Mouse (Mus musculus): Measurements from ENCODE around the gene Tpsg1. TPM values are rescaled to one million over a fixed set of nuclear protein-coding genes. Genes with fewer than 3 reads are reported as not detected.

Gene Tpsg1
- not detected in 2 replicates for total RNA-seq (2017)

DNA sequence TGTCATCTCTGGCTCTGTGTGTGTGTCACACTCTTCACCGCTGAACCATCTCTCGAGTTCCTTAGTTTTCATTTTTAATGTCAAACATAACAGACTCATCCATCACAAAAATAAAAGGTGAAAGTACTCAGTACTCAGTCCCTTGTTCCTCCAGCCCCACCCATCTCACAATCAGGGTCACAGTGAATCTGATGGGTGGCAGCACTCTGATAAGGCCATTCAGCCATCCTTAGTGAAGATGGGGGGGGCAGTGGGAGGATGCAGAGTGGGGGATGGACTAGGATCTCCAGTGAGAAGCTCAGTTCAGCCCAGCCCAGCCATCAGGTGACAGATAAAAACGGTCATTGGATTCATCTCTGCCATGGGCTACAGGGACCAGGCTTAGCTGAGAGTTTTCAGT is at the start of gene Tpsg1:
Tpsg1 (plus strand) TSS at position 301 of the 400 bp plus-strand sequence.
- no peak for ATAC-seq (replicated peaks in 1 of 2; ENCODE audit: insufficient read depth in 1 of 2, low FRiP score in 2 of 2, low TSS enrichment in 1 of 2, low read depth in 1 of 2, poor library complexity in 2 of 2, severe bottlenecking in 2 of 2)

DNA sequence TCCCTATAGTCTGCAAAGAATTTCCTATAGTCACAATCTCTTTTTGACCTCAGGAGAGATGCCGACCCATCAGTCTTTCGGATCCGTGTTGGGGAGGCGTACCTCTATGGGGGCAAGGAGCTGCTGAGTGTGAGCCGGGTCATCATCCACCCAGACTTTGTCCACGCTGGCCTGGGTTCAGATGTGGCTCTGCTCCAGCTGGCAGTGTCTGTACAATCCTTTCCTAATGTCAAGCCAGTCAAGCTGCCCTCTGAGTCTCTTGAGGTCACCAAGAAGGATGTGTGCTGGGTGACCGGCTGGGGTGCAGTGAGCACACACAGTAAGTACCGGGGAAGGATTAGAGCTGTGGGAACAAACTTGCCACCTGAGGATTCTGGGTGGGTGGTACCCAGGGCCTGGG is 48.3 kb upstream of the Tpsg1 start:
- no peak for ATAC-seq (replicated peaks in 1 of 2; ENCODE audit: insufficient read depth in 1 of 2, low FRiP score in 2 of 2, low TSS enrichment in 1 of 2, low read depth in 1 of 2, poor library complexity in 2 of 2, severe bottlenecking in 2 of 2)

DNA sequence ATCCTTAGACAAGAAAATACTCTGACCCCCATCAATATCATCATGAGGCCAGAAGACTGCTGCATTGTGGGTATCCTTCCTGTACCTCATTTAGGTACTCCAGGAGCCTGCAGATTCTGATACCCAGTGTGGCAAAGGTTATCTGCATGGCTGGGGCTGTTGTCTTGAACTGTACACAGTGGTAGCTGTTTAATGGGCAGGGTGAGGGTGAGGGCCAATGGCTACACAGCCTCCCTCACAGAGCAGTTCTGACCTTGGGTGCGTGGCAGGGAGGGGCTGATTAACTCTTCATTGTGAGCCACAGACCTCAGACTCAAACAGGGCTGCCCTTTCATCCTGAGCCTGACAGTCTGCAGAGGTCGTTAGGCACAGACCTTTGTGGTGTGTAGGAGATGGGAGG is 46.1 kb upstream of the Tpsg1 start:
- no peak for ATAC-seq (replicated peaks in 1 of 2; ENCODE audit: insufficient read depth in 1 of 2, low FRiP score in 2 of 2, low TSS enrichment in 1 of 2, low read depth in 1 of 2, poor library complexity in 2 of 2, severe bottlenecking in 2 of 2)

DNA sequence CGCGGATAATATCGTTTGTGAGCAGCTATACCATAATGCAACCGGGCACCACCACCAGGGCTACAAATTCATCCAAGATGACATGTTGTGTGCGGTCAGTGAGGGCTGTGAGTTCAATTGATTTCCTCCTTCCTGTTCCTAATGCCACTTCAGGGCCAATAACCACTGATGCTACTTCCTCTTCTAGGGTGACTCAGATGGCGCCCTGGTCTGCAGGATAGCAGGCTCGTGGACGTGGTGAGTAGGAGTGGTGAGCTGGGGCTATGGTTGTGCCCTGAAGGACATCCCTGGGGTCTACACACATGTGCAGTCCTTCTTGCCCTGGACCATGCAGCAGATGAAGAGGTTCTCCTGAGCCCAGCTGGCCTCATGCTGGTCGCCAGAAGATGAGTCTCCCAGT is 36.8 kb upstream of the Tpsg1 start:
- ATAC-seq (replicated peaks in 1 of 2; ENCODE audit: insufficient read depth in 1 of 2, low FRiP score in 2 of 2, low TSS enrichment in 1 of 2, low read depth in 1 of 2, poor library complexity in 2 of 2, severe bottlenecking in 2 of 2): peak; percentile 55 to 58; a peak in 3 of 4 replicates

DNA sequence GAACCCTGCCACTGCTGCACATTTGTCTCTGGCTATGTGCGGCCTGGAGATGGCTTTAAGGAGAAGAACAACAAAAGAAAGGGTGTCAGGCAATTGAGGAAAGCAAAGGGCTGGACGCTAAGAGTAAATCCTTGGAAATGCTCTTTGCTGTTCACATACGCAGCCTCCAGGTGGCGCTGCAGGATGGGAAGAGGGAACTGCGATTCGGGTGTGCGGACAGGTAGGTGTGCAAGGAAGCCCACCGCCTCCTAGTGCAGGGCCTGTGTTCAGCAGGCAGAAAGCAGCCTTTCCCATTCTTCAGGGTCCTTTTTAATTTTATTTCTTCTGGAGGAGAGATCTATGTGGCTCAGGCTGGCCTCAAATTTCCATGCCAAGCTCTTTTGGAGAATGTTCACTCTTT is 35.1 kb upstream of the Tpsg1 start:
- peak; percentile 44 to 46; a peak in 2 of 4 replicates for ATAC-seq (replicated peaks in 1 of 2; ENCODE audit: insufficient read depth in 1 of 2, low FRiP score in 2 of 2, low TSS enrichment in 1 of 2, low read depth in 1 of 2, poor library complexity in 2 of 2, severe bottlenecking in 2 of 2)

DNA sequence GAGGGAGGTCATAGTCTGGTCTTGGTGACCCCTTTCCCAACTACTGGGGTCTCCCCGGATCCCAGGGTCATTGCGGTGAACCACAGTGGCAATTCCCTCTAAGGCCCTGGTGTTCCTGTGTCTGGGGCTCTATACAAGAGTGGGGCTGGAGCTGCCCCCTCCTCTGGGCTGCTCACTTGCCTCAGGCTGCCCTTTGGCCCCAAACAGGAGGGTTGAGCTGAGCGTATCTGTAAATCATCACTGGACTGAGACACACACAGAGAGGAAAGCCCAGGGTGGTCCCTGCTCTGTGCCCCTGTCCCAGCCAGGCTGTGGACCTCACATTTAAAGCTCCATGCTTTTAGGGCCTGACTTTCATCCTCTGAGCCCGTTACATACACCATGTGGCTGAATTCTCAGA is 30.9 kb upstream of the Tpsg1 start:
- no peak for ATAC-seq (replicated peaks in 1 of 2; ENCODE audit: insufficient read depth in 1 of 2, low FRiP score in 2 of 2, low TSS enrichment in 1 of 2, low read depth in 1 of 2, poor library complexity in 2 of 2, severe bottlenecking in 2 of 2)

DNA sequence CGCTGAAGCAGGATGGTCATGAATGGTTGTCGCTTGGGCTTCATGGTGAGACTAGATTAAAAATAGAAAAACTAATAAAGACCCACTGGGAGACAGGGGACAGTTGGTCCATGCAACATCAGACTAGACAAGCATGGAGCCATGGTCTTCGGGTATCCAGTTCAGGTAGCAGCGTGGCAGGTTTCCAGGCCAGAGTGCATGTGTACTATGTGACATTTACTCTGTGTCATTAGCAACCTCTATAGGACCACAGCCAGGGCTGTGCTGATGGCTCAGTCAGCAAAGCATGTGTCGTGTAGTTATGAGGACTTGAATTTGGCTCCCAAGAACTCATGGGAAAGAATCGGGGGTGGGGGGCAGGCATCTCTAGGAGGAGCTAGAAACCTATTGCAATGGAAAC is 29.1 kb upstream of the Tpsg1 start:
- ATAC-seq (replicated peaks in 1 of 2; ENCODE audit: insufficient read depth in 1 of 2, low FRiP score in 2 of 2, low TSS enrichment in 1 of 2, low read depth in 1 of 2, poor library complexity in 2 of 2, severe bottlenecking in 2 of 2): no peak

DNA sequence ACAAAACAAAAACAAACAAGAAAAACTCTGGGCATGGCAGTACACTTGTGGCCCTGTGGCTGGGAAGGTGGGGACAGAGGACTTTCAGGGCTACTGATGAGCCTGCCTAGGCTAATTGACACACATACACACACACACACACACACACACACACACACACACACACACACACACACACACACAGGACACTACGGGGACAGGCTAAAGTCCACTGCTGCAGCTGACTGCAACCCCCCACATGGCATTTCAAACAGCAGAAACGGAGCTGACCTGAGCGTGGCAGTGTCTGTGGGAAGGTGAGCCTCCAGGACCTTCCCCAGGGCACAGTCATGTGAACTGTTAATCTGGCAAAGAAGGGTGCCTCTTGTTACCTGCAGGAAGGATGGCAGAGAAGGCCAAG is 27.6 kb upstream of the Tpsg1 start:
- ATAC-seq (replicated peaks in 1 of 2; ENCODE audit: insufficient read depth in 1 of 2, low FRiP score in 2 of 2, low TSS enrichment in 1 of 2, low read depth in 1 of 2, poor library complexity in 2 of 2, severe bottlenecking in 2 of 2): no peak

DNA sequence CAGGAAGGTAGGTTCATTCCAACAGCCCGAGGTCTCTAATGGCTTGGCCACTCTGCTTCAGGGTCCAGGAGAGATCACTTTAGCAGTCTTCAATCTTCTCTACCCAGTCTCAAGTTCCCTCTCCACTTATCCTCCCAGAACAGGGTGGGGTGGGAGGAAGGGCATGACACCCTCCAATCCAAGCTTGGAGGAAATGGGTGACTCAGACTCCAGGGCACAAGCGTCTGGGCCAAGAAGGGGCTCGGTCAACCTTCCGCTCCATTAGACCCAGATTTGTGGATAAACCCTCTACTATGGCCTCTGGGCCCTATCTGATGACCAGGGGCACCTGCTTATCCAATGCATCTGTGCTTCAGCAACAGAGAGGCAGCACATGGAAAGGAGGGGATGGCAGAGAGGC is 23.6 kb upstream of the Tpsg1 start, which contains the start of gene Tpsab1:
Tpsab1 (minus strand) TSS at position 101 of the 400 bp plus-strand sequence.
- no peak for ATAC-seq (replicated peaks in 1 of 2; ENCODE audit: insufficient read depth in 1 of 2, low FRiP score in 2 of 2, low TSS enrichment in 1 of 2, low read depth in 1 of 2, poor library complexity in 2 of 2, severe bottlenecking in 2 of 2)

DNA sequence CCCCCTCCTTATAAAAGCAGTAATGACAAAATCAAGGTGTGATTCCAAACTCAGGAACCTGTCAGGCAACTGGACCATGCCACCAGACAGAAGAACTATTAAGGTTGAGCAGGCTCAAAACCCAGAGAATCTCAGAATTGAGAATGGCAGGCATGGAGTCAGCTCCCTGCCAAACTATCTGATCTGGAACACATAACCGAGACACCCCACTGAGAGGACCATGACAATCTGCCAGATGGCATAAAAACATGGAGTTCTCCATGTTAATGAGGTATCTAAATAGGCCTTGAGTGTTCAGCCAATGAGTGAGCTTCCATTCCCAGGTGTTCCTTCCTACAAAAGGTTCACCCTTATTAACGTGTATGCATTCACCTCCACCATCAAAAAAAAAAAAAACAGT is 7.8 kb upstream of the Tpsg1 start:
- no peak for ATAC-seq (replicated peaks in 1 of 2; ENCODE audit: insufficient read depth in 1 of 2, low FRiP score in 2 of 2, low TSS enrichment in 1 of 2, low read depth in 1 of 2, poor library complexity in 2 of 2, severe bottlenecking in 2 of 2)

DNA sequence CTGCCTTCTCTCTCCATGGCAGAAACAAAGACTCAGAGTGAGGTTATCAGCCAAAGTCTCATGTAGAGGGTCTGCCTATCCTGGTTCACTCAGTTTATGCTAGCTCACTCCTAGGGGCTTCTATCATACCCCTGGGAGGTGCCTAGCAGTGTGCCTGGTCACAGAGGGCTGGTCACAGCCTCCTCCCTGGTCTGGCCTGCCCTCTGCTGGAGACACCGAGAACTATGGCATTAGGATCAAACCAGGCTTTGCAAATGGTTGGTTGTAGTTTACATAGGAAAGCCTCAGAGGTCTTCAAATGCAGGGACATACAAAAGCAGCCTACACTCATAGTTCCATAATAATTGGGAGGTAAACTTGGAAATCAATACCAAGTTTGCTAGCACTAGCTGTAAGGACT is 5.3 kb upstream of the Tpsg1 start:
- peak in 1 of 2 experiments; percentile 71; a peak in 2 of 4 replicates for ATAC-seq (replicated peaks in 1 of 2; ENCODE audit: insufficient read depth in 1 of 2, low FRiP score in 2 of 2, low TSS enrichment in 1 of 2, low read depth in 1 of 2, poor library complexity in 2 of 2, severe bottlenecking in 2 of 2)

DNA sequence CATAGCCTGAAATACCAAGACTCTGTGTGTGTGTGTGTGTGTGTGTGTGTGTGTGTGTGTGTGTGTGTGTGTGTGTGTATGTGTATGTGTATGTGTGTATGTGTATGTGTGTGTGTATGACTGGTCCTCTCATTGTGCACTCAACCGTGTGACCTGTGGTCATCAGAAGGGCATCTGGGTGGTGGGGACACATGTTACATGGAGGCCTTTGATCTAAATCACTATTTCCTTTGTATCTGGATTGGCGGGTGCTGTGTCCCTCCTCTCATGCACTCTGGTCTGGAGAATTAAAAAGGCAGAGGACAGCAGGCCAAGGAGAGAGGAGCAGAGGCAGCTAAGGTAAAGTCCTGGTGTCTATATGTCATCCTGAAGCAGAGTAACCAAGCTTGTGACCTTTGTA is 3.1 kb upstream of the Tpsg1 start, which contains the start of gene Tpsb2:
Tpsb2 (plus strand) TSS at position 301 of the 400 bp plus-strand sequence.
- no peak for ATAC-seq (replicated peaks in 1 of 2; ENCODE audit: insufficient read depth in 1 of 2, low FRiP score in 2 of 2, low TSS enrichment in 1 of 2, low read depth in 1 of 2, poor library complexity in 2 of 2, severe bottlenecking in 2 of 2)

DNA sequence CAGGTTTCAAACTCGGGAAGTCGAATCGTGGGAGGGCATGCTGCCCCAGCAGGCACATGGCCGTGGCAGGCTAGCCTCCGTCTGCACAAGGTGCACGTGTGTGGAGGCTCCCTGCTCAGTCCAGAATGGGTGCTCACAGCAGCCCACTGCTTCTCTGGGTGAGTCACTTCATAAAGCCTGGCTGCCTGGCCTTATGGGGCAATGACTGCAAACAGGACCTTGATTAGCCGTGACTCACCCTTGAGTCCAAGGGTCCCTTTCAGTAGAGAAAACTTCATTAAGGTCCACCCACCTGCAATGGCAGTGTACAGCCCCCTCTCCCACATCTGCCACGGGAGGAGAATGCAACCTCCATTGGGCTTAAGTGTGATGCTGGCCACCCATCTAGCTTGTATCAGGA is 3.4 kb downstream of the Tpsg1 start:
- ATAC-seq (replicated peaks in 1 of 2; ENCODE audit: insufficient read depth in 1 of 2, low FRiP score in 2 of 2, low TSS enrichment in 1 of 2, low read depth in 1 of 2, poor library complexity in 2 of 2, severe bottlenecking in 2 of 2): no peak

DNA sequence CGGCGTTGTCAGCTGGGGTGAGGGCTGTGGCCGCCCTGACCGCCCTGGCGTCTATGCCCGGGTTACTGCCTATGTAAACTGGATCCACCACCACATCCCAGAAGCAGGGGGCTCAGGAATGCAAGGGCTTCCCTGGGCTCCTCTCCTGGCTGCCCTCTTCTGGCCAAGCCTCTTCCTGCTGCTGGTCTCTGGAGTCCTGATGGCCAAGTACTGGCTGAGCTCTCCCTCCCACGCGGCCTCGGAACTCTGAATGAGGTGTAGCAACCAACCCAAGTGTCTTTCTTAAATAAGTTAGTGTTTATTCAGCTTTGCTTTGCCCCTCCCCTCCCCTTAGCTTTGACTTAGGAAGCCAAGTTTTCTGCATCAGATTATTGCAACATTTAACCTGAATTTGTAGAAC is 4.9 kb downstream of the Tpsg1 start:
- no peak for ATAC-seq (replicated peaks in 1 of 2; ENCODE audit: insufficient read depth in 1 of 2, low FRiP score in 2 of 2, low TSS enrichment in 1 of 2, low read depth in 1 of 2, poor library complexity in 2 of 2, severe bottlenecking in 2 of 2)

DNA sequence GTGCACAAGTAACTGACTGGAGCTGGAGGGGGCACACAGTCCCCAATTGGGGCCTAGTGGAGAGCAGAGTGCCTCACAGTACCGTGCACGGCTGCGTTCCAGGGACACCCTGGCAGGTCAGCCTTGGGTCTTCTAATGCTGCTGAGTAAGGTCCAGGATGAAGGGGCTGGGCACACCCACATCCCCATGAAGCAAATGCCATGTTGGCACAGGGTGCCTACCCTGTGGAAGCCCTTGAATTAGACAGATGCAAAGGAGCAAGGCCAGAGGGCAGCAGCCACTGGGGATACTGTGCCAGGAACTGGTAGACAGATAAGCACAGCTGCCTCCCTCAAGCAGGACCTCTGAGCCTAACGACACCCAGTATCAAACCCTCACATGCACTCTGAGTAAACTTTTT is 25.5 kb downstream of the Tpsg1 start:
- ATAC-seq (replicated peaks in 1 of 2; ENCODE audit: insufficient read depth in 1 of 2, low FRiP score in 2 of 2, low TSS enrichment in 1 of 2, low read depth in 1 of 2, poor library complexity in 2 of 2, severe bottlenecking in 2 of 2): no peak

DNA sequence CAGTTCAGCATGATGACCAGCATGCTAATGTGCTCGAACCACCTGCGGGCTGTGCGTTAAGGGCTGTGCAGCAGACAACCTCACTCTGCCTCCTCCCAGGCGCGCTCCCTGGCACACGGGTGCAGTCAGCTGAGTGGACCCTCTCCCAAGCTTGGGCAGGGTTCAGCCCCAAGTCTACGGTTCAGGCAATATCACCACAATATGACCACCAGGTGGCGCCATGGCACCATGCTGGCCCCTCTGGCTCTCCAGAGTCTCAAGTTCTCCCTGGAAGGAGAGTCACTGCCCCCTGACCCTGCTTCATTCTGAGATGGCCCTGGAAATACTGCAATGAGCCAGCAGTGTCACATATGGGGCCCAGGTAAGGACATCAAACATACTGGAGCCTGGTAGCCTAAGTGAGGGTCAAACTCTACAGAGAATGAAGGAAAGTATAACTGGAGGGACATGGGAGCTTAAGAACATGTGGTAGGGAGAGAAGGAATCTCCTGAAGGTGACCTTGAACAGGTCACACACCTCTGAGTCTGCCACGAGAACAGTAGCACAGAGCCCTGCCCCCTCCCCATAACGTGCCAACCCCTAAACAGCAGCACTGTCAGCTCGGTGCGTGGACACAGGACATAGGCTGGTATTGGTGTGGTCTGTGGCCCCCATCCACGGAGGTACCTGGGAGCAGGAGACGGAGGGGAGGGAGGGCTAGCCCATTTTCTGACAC is 28.9 kb downstream of the Tpsg1 start:
- ATAC-seq (replicated peaks in 1 of 2; ENCODE audit: insufficient read depth in 1 of 2, low FRiP score in 2 of 2, low TSS enrichment in 1 of 2, low read depth in 1 of 2, poor library complexity in 2 of 2, severe bottlenecking in 2 of 2): peak; percentile 53 to 68; a peak in 2 of 4 replicates

DNA sequence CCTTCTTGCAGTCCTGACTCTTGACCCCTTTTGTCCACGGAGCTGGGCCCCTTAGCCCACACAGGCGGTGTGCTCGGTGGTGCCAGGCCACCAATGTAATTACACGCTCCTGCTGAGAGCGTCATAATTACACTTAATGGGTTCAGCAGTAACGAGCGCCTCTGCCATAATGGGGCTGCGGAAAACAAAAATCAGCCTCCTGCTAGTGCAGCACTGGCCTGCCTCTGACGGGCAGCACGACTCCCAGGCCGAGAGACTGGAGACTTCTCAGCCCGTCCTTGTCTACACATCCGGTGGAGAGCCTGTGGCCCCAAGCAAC is 29.4 kb downstream of the Tpsg1 start:
- ATAC-seq (replicated peaks in 1 of 2; ENCODE audit: insufficient read depth in 1 of 2, low FRiP score in 2 of 2, low TSS enrichment in 1 of 2, low read depth in 1 of 2, poor library complexity in 2 of 2, severe bottlenecking in 2 of 2): no peak

DNA sequence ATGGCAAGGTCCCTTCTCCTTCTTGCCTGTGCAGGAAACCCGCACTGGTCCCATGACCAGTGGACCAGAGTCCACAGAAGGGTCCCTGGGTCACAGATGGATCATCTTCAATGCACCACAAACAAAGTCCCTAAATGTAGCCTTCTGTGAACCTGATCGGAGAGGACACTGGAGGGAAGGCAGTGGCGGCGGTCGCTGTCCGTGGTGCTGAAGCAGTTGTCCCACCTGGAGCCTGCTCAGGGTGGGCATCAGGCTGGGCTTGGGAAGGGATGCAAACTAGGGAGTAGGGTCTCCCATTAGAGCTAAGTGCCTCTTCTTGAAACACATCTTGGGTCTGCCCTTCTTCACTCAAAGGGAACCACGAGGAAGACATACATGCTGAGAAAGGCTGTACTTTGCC is 31.4 kb downstream of the Tpsg1 start:
- peak in 1 of 2 experiments; percentile 59; a peak in 1 of 4 replicates for ATAC-seq (replicated peaks in 1 of 2; ENCODE audit: insufficient read depth in 1 of 2, low FRiP score in 2 of 2, low TSS enrichment in 1 of 2, low read depth in 1 of 2, poor library complexity in 2 of 2, severe bottlenecking in 2 of 2)

DNA sequence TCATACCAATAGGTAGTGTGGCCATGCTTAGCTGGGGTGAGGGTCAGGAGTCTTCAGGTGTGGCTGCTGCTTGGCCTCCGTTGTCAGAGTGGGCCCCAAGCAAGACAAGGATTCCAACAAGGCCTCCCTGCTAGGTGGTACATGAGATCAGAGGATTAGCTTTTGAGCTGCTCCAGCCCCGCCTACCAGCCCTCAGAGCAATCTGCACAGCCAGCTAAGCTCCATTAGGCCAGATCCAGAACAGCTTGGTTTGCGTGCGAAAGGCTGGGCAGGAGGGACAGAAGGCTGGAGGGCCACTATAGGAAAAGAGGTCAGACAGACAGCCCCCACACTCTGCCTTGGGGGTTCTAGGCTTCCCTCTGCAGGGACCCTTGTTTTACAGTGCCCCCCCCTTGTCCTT is 32.4 kb downstream of the Tpsg1 start:
- ATAC-seq (replicated peaks in 1 of 2; ENCODE audit: insufficient read depth in 1 of 2, low FRiP score in 2 of 2, low TSS enrichment in 1 of 2, low read depth in 1 of 2, poor library complexity in 2 of 2, severe bottlenecking in 2 of 2): no peak
